14 mouse cellular contexts compared by ENCODE assay signal in genomic region chr3:108851996-108852697, GRCm38 (mm10). TPM values are rescaled to one million over a fixed set of nuclear protein-coding genes. Genes with fewer than 3 reads are reported as not detected.
A peak's percentile ranks its signal among the peaks of the same experiment; 100 is the strongest.
DNase-seq lines count a peak whose midpoint lies in the region; TF ChIP-seq lines count a peak whose summit lies in the region.
"Had no signal": no experiment of that assay in that cellular context is flagged by ENCODE, and none has a peak within 500 bp of the region (broad histone marks: within the 10 kb centered on the region; RNA-seq: fewer than 3 reads in every experiment).

No protein-coding gene starts in this region.

- peak; percentile 96 for DNase-seq in heart, adult 11 months
- DNase-seq in heart, postnatal 4 days, result no peak
- DNase-seq in left cerebral cortex, postnatal 4 days, result peak; percentile 71
- no peak for DNase-seq in left cerebral cortex, postnatal 36 days (ENCODE audit: low spot score in 2 of 2)
- DNase-seq in thymus, postnatal 4 days, result peak; percentile 35
- DNase-seq in thymus, adult 2 months, result no peak
- DNase-seq in T-cell, adult 2 months (ENCODE audit: low spot score), result no peak
- no peak for DNase-seq in urinary bladder, postnatal 14 days (ENCODE audit: low spot score)
- DNase-seq: embryo, embryonic 11 days; liver, embryonic 13.5 days had no signal

- H3K27ac ChIP-seq in thymus, adult 2 months (ENCODE audit: control insufficient read depth, insufficient read depth, low read length), result no peak overlapping the region
- H3K27ac ChIP-seq: forebrain, embryonic 10.5 days; liver, embryonic 13.5 days; neural tube, embryonic 13.5 days had no signal

- intact Hi-C loops in left cerebral cortex, postnatal 4 days (cut with DNase I), result no loop called here
- intact Hi-C loops in left cerebral cortex, postnatal 36 days (cut with DNase I), result no loop called here

- H3K4me1 ChIP-seq in thymus, adult 2 months (replicated peaks; ENCODE audit: control insufficient read depth, insufficient read depth, low read length), result peaks cover 5% of the 10 kb centered on the region; the same call in 1 of the 2 replicates

- TF ChIP-seq CTCF in thymus, adult 2 months (IDR thresholded peaks at IDR 0.05; ENCODE audit: borderline replicate concordance, control insufficient read depth, extremely low read depth, insufficient read depth, low read length, poor library complexity), result no peak

- H3K4me3 ChIP-seq in thymus, adult 2 months (ENCODE audit: control insufficient read depth, insufficient read depth, low read length), result no peak overlapping the region
- H3K4me3 ChIP-seq: forebrain, embryonic 10.5 days; liver, embryonic 13.5 days; megakaryocyte, embryonic 14.5 days; neural tube, embryonic 13.5 days had no signal

- TF ChIP-seq POLR2A in thymus, adult 2 months (IDR thresholded peaks at IDR 0.05; ENCODE audit: control insufficient read depth, extremely low read depth, insufficient read depth, low read length, poor library complexity), result no peak

- no peaks in the 10 kb centered on the region for H3K36me3 ChIP-seq in thymus, adult 2 months (ENCODE audit: control insufficient read depth, insufficient read depth, low read length)
- H3K36me3 ChIP-seq: forebrain, embryonic 10.5 days; liver, embryonic 13.5 days; neural tube, embryonic 13.5 days had no signal

- WGBS in thymus, adult 2 months, result 88% methylated on average over 6 of the region's 6 CpGs

- H3K27me3 ChIP-seq in thymus, adult 2 months (ENCODE audit: control insufficient read depth, insufficient read depth, low read length), result no peaks in the 10 kb centered on the region
- H3K27me3 ChIP-seq: liver, embryonic 13.5 days; neural tube, embryonic 13.5 days had no signal

RNA-seq across cellular contexts. Expression of gene Stxbp3, which starts 11.8 kb away (rescaled TPM):
- 10 to 100 TPM; 30.6 to 31.7 TPM for total RNA-seq in heart, postnatal 4 days (2021)
- 10 to 100 TPM; 10.6 to 12.2 TPM for total RNA-seq in left cerebral cortex, postnatal 4 days (2021)
- total RNA-seq in left cerebral cortex, postnatal 36 days (2021), result 10 to 100 TPM; 22.4 to 23.7 TPM
- polyA plus RNA-seq in thymus, adult 2 months (2012; rRNA removed), result 10.5 and 13.2 TPM in 2 replicates

RNA-seq across cellular contexts. Expression of gene Fndc7, which starts 37.7 kb away (rescaled TPM):
- under 1 TPM; 0.09 to 0.14 TPM for total RNA-seq in heart, postnatal 4 days (2021)
- under 1 TPM in 1 of 2 experiments, not detected in 1; 0.14 TPM for total RNA-seq in left cerebral cortex, postnatal 4 days (2021)
- not detected for total RNA-seq in left cerebral cortex, postnatal 36 days (2021)
- 3.4 and 3.5 TPM in 2 replicates for polyA plus RNA-seq in thymus, adult 2 months (2012; rRNA removed)
- total RNA-seq: hematopoietic stem cell, adult 5-6 weeks had no signal
- polyA plus RNA-seq: forebrain, embryonic 10.5 days; neural tube, embryonic 13.5 days had no signal

RNA-seq across cellular contexts. Expression of gene Prpf38b, which starts 59.4 kb away (rescaled TPM):
- total RNA-seq in heart, postnatal 4 days (2021), result 10 to 100 TPM; 31.8 to 36.2 TPM
- 10 to 100 TPM; 49.4 to 57.6 TPM for total RNA-seq in left cerebral cortex, postnatal 4 days (2021)
- total RNA-seq in left cerebral cortex, postnatal 36 days (2021), result 10 to 100 TPM; 28.0 to 54.5 TPM
- 141 and 181 TPM in 2 replicates for polyA plus RNA-seq in thymus, adult 2 months (2012; rRNA removed)

Comparison
In these comparisons a context has a peak if more than half of its experiments do, and no peak if none do; other contexts are left out.
1. DNase-seq: peak in heart, adult 11 months (single experiment), left cerebral cortex, postnatal 4 days (single experiment) and thymus, postnatal 4 days (single experiment); none in heart, postnatal 4 days (single experiment), left cerebral cortex, postnatal 36 days (0 of 2), thymus, adult 2 months (single experiment), T-cell, adult 2 months (single experiment) and urinary bladder, postnatal 14 days (single experiment).